Mouse (Mus musculus) myocyte (in vitro differentiated cells): ENCODE measurements around the gene Prss30.

ENCODE experiments used
- CEBPB ChIP-seq: IDR thresholded peaks from 2 replicates; pipeline ENCODE4 v1.6.1; 2011; ENCODE audit warnings: mild to moderate bottlenecking, moderate library complexity; ENCODE audit not compliant: poor library complexity, insufficient read depth, severe bottlenecking
- MAX ChIP-seq: IDR thresholded peaks from one replicate; pipeline ENCODE4 v1.6.1; 2011; ENCODE audit warnings: low read depth, mild to moderate bottlenecking, control low read depth
- POLR2A ChIP-seq: IDR thresholded peaks from one replicate; pipeline ENCODE4 v1.6.1; 2011; ENCODE audit warnings: low read depth, mild to moderate bottlenecking, control low read depth, moderate library complexity; ENCODE audit not compliant: insufficient read length

- TF ChIP-seq CEBPB: no peak
- no peak for TF ChIP-seq POLR2A
- no peak for TF ChIP-seq MAX
Measured at GRCm38 (mm10) chr17:23965805-23966425, 14.5 kb downstream of the Prss30 start.
